Mouse (Mus musculus) megakaryocyte, embryonic 14.5 days (primary cell): ENCODE data around the gene Tbc1d4. TPM values are rescaled to one million over a fixed set of nuclear protein-coding genes. Genes with fewer than 3 reads are reported as not detected.
"Not testable (repeated sequence)": the region's sequence is repeated elsewhere in the genome, so short reads cannot be mapped to it uniquely, and the experiment has no call there.

ENCODE experiments used
- H3K27me3 ChIP-seq: replicated peaks from 2 replicates; pipeline ENCODE3; 2012; ENCODE audit warnings: inconsistent platforms
- H3K36me3 ChIP-seq: replicated peaks from 2 replicates; pipeline ENCODE3; 2012; ENCODE audit warnings: low read length, inconsistent platforms, mixed read lengths
- H3K4me1 ChIP-seq: 2 replicates; pipeline ENCODE4 v1.6.1; 2012; ENCODE audit warnings: inconsistent platforms
- H3K4me3 ChIP-seq: replicated peaks from 2 replicates; pipeline ENCODE3; 2012; ENCODE audit warnings: moderate library complexity, mild to moderate bottlenecking, inconsistent platforms
- H3K9me3 ChIP-seq: 2 replicates; pipeline ENCODE4 v1.6.1; 2012; ENCODE audit warnings: inconsistent platforms
- FLI1 ChIP-seq: IDR thresholded peaks from 2 replicates; pipeline ENCODE4 v1.6.1; 2012; ENCODE audit warnings: low read length, inconsistent platforms, mixed read lengths
- GATA1 ChIP-seq: IDR thresholded peaks from 3 replicates; pipeline ENCODE4 v1.6.1; 2012; ENCODE audit warnings: mixed read lengths, low read length, inconsistent platforms, borderline replicate concordance
- polyA plus RNA-seq: library from polyadenylated mRNA; stranded (reverse); fragments of >175 nt; gene quantifications from 2 replicates; pipeline ENCODE4 v1.2.3, GENCODE M21; 2012; ENCODE audit warnings: low replicate concordance; ENCODE audit not compliant: insufficient read depth

Gene Tbc1d4
- polyA plus RNA-seq, 1 experiment: 1.5 TPM

DNA sequence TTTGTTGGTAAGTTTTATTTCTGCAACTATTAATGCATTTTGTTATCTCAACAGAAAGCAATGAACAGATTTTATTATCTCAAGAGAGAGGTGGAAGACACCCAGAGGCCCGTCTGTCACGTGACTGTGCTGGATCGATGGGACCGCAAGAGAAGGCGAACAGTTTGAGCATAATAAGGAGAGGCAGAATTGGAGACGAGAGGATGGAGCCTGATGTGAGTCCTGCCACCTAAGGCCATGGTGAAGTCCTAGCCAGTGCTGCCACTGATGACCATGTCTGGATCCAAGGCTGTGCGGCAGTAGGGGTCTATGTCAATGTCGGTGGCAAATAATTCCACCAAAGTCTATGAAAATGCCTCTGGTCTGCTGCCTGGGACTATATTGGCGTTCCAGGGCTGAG, 12.3 kb downstream of the Tbc1d4 start:
- H3K36me3 ChIP-seq: peaks cover 28% of the 10 kb centered on the region
- no peaks in the 10 kb centered on the region for H3K27me3 ChIP-seq
- TF ChIP-seq GATA1: no peak
- no peak for TF ChIP-seq FLI1
- no peaks in the 10 kb centered on the region for H3K9me3 ChIP-seq
- H3K4me3 ChIP-seq: no peak overlapping the region
- H3K4me1 ChIP-seq: no peaks in the 10 kb centered on the region

DNA sequence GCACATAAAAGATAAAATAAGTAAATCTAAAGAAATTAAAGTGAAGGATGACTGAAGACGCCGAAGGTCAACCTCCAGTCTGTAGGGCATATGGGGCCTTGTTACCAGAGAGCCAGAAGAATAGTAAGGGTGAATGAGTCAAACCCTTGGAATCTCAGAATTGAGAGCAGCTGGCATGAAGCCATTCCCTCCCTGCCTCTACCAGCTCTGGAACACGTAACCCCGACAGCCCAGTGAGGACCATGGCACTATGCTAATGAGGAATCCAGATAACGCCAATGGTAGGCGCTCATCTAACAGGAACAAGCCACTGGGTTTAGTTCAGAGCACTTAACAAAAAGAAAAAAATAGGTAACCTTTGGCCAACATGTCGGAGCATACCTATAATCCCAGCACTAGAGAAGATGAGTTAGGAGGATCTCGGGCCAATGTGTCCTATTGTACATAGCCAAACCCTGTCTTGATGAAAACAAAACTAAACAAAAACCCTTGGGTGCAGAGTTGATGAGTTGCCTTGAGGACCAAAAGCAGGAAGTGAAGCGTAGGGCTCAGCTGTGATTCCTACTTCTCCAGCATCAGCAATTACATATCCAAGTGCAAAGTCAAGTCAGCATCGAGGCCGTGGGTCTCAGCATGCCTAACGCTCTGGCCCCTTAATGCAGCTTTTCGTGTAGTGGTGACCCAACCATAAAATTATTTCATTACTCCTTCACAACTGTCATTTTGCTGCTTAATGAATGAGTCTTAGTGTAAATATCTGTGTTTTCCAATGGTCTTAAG, 13.5 kb downstream of the Tbc1d4 start:
- Histone ChIP-seq H3K9me3 (no peaks in the 10 kb centered on the region), H3K4me3 (no peak overlapping the region), H3K4me1 (no peaks in the 10 kb centered on the region), H3K36me3 (peaks cover 32% of the 10 kb centered on the region), H3K27me3 (no peaks in the 10 kb centered on the region)
- TF ChIP-seq FLI1: no peak
- no peak for TF ChIP-seq GATA1

DNA sequence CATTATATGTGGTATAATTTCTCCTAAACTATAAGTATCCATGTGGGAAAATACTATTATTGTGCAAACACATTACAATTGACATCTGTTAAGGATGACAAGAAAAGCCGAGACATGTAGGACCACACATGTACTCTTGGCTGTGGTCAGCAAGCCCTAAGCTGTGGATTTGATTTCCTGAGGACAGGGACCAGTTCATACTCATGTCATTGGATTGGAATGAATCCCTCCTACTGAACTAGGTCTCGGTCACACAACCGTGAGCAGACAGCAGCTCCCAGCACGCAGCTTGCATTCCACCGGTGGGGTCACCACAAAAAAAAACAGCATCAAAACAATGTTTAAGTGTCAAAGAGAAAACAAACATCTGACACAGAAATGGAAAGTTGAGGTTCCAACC, 15.0 kb downstream of the Tbc1d4 start:
- TF ChIP-seq FLI1 (no peak), GATA1 (no peak)
- no peaks in the 10 kb centered on the region for H3K4me1 ChIP-seq
- peaks cover 6% of the 10 kb centered on the region for H3K9me3 ChIP-seq
- H3K4me3 ChIP-seq: no peak overlapping the region
- H3K36me3 ChIP-seq: peaks cover 25% of the 10 kb centered on the region
- H3K27me3 ChIP-seq: no peaks in the 10 kb centered on the region

DNA sequence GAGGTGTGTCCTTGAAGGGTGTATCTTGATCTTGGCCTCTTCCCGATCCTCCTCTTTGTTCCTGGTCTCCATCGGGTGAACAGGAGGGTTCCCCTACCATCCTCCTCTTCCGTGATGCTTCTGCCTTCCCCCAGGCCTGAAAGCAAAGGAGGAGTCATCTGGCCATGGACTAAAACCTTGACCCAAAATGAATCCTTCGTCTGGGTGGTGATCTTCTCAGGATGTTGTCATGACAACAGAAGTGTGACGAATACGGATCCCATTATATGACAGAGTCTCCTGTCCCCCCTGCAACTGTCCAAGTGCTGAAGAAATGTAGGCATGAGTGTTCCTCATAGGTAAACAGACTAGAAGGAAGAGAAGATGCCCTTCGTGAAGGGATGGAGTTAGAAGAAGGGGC, 15.7 kb downstream of the Tbc1d4 start:
- no peak for TF ChIP-seq FLI1
- no peak for TF ChIP-seq GATA1
- Histone ChIP-seq H3K4me3 (no peak overlapping the region), H3K4me1 (no peaks in the 10 kb centered on the region), H3K36me3 (peaks cover 25% of the 10 kb centered on the region), H3K27me3 (no peaks in the 10 kb centered on the region), H3K9me3 (peaks cover 6% of the 10 kb centered on the region)

DNA sequence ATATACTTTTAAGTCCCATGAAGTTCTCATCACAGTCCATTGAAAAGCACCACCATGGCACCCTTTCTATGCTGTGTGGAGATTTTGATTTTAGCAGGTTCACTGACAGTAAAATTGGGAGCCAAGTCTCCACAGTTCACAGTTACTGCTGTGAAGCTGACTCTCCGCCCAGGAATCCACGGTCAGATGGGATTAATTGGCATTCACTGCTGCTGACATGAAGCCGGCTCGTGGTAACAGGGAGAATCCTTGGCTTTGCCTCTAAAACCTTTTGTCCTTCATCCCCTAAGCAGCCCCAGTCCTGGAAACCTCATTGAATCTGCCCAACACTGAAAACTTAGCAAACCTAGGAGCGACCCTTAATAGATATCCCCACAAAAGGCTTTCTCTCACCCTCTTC, 17.9 kb downstream of the Tbc1d4 start:
- H3K9me3 ChIP-seq: peaks cover 6% of the 10 kb centered on the region
- H3K4me1 ChIP-seq: peaks cover 12% of the 10 kb centered on the region
- no peaks in the 10 kb centered on the region for H3K27me3 ChIP-seq
- H3K36me3 ChIP-seq: peaks cover 18% of the 10 kb centered on the region
- TF ChIP-seq FLI1 (no peak), GATA1 (no peak)
- no peak overlapping the region for H3K4me3 ChIP-seq

DNA sequence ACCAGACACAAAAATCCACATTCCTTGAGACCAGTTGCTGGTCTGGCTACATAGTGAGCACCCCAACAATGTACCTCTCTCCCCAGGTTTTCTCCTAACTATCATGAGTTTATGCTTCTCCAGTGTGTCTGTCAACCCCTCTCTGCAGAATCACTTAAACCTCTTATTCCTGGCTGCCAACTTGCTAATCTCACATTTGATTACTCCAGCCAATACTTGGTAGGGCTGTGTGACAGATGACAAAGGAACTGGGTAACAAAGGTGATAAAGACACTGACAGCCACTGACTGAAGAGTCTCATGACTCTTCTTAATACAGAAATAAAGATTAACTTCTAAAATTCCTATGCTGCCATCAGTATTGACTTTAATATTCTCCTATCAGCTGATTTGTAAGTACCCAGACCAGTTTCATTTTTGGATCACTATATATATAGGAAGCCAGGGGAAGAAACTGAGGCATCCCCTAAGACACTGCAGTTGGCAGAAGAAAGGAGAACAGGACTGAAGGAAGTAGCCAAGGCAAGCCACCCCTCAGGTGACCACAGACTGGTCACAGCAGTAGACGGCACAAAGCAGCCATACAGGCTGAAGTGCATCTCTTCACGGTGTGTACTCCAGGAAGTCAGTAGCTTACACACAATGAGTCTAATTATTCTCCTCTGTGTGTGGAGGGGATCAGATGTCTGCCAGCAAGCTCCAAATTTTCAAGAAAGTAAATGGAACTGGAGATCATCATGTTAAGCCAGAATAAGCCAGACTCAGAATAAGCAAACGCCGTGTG, 20.6 kb downstream of the Tbc1d4 start:
- not testable (repeated sequence) for H3K27me3 ChIP-seq, H3K4me3 ChIP-seq
- Histone ChIP-seq H3K36me3 (peaks cover 23% of the 10 kb centered on the region), H3K9me3 (peaks cover 11% of the 10 kb centered on the region), H3K4me1 (peaks cover 15% of the 10 kb centered on the region)

DNA sequence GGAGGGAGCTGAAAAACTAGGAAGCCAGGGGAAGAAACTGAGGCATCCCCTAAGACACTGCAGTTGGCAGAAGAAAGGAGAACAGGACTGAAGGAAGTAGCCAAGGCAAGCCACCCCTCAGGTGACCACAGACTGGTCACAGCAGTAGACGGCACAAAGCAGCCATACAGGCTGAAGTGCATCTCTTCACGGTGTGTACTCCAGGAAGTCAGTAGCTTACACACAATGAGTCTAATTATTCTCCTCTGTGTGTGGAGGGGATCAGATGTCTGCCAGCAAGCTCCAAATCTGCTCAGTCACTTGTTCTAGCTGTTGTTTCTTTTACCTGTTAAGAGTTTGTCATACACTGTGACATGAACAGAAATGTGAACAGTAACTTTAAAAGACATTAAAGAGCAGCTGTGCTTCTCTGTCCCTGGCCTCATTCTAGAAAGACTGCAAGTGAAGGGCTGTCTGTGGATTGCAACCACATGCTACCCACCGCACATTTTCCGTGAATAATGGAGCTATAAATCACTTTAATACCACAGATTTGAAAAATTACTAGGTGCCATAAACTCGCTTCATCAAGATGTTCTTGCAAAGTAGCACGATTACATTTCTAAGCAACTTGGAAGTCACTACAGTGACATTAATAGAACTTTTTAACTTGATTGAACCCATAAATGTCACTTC, 21.5 kb downstream of the Tbc1d4 start:
- H3K4me3 ChIP-seq, H3K27me3 ChIP-seq: not testable (repeated sequence)
- Histone ChIP-seq H3K9me3 (peaks cover 11% of the 10 kb centered on the region), H3K36me3 (peaks cover 17% of the 10 kb centered on the region), H3K4me1 (peaks cover 15% of the 10 kb centered on the region)

DNA sequence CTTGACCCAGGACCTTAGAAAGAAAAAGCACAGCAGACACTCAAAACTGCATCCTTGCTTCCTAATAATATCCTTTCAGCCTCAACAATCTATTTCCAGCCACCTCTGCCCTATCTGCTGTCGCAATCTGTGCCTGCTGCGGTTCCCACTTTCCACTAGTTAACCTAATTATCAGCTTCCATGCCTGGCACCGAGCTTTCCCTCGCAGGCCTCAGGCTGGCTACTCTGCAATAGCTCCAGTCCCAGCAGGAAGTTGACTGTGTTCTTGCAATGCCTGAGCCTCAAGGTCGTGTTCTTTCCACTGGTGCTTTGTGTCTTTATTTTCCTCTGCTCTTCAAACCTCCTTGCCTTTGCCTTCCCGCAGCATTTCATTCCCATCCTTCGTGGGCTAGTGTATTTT, 22.9 kb downstream of the Tbc1d4 start:
- no peak for TF ChIP-seq GATA1
- no peak for TF ChIP-seq FLI1
- H3K4me1 ChIP-seq: peaks cover 15% of the 10 kb centered on the region

DNA sequence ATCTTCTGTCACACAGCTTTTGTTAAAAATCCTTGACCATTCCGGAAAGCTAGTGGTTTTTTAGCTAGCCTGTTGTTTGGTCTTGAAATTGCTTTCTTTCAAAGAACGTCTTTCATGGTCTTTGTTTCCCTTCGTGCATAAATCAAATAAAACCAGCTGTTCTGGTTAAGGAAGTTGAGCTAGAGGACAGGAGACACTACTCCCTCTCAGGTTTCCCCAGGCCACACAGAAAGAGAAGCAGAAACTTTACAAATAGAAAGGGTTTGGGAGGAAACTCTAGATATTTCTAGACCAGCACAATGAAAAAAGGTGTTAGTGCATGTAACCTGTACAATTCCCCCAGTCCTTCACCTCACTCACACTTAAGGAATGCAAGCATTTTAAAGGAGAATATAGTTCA, 33.3 kb downstream of the Tbc1d4 start:
- no peak for TF ChIP-seq GATA1
- no peak for TF ChIP-seq FLI1

More for the DNA sequence above, 22.9 kb downstream of the Tbc1d4 start:
- Histone ChIP-seq H3K4me3 (no peak overlapping the region), H3K36me3 (peaks cover 13% of the 10 kb centered on the region), H3K27me3 (no peaks in the 10 kb centered on the region), H3K9me3 (peaks cover 11% of the 10 kb centered on the region)

DNA sequence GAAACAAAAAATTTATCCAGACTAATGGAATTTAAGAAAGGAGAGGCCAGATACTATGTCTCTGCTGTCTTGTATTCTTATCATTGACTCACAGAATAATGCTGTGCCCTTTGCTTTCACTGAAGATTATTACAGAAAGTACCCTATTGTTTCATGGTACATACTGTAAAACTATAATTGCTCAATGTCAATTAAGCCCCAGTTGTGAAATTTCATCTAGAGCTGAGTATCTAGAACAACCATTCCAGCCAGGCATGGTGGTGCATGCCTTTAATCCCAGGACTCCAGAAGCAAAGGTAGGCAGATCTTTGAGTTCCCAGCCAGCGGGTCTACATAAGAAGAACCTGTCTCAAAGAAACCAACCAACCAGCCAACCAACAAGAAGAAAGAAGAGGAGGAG, 34.5 kb downstream of the Tbc1d4 start:
- H3K4me3 ChIP-seq: no peak overlapping the region
- H3K36me3 ChIP-seq: no peaks in the 10 kb centered on the region
- no peaks in the 10 kb centered on the region for H3K27me3 ChIP-seq
- peaks cover 5% of the 10 kb centered on the region; the same call in 1 of the 2 replicates for H3K4me1 ChIP-seq
- H3K9me3 ChIP-seq: no peaks in the 10 kb centered on the region
- no peak for TF ChIP-seq GATA1
- TF ChIP-seq FLI1: no peak

More for the DNA sequence above, 33.3 kb downstream of the Tbc1d4 start:
- peak overlapping the region; percentile 7 for H3K4me3 ChIP-seq
- peaks cover 5% of the 10 kb centered on the region for H3K9me3 ChIP-seq
- H3K36me3 ChIP-seq: peaks cover 2% of the 10 kb centered on the region
- no peaks in the 10 kb centered on the region for H3K27me3 ChIP-seq
- H3K4me1 ChIP-seq: peaks cover 5% of the 10 kb centered on the region; the same call in 1 of the 2 replicates
